Mouse (Mus musculus) naive thymus-derived CD4-positive, alpha-beta T cell, adult 2 months (primary cell): ENCODE results near the gene Gm49333.
"Not testable (repeated sequence)": the region's sequence is repeated elsewhere in the genome, so short reads cannot be mapped to it uniquely, and the experiment has no call there.

ENCODE experiments used
- DNase-seq: peaks from one replicate; pipeline ENCODE4 v3.0.0-alpha.2; 2011; ENCODE audit warnings: low read depth

The Gm49333 gene

GRCm38 (mm10) chr16:20623211-20623610, 11.8 kb downstream of the Gm49333 start:
- no peak for DNase-seq

- DNase-seq: no peak
These were observed 17.5 kb downstream of the Gm49333 start for GRCm38 (mm10) chr16:20628871-20629391.

- DNase-seq: no peak
These were observed 18.6 kb downstream of the Gm49333 start, which contains the start of gene Ece2 for GRCm38 (mm10) chr16:20629731-20630634. Ece2 (plus strand) TSS chr16:20629828.

GRCm38 (mm10) chr16:20637410-20637809, 26.0 kb downstream of the Gm49333 start:
- DNase-seq: no peak

- DNase-seq: no peak
These were observed 27.0 kb downstream of the Gm49333 start for GRCm38 (mm10) chr16:20638367-20638766.

GRCm38 (mm10) chr16:20642161-20642560, 30.8 kb downstream of the Gm49333 start:
- DNase-seq: peak; percentile 58

GRCm38 (mm10) chr16:20643911-20644310, 32.5 kb downstream of the Gm49333 start:
- DNase-seq: no peak

GRCm38 (mm10) chr16:20651076-20651946, 39.9 kb downstream of the Gm49333 start, which contains the start of gene Psmd2:
Psmd2 (plus strand) TSS chr16:20651652.
- peak; percentile 91 for DNase-seq

GRCm38 (mm10) chr16:20651947-20652310, 40.5 kb downstream of the Gm49333 start:
- no peak for DNase-seq

- DNase-seq: no peak
These were observed 41.9 kb downstream of the Gm49333 start for GRCm38 (mm10) chr16:20653315-20653714.

GRCm38 (mm10) chr16:20657661-20658060, 46.3 kb downstream of the Gm49333 start:
- DNase-seq: no peak

- not testable (repeated sequence) for DNase-seq
These were observed 56.6 kb downstream of the Gm49333 start, which contains the start of gene Eif4g1 for GRCm38 (mm10) chr16:20668013-20668412. Eif4g1 (plus strand) TSS chr16:20668313.

- DNase-seq: no peak
These were observed 58.9 kb downstream of the Gm49333 start for GRCm38 (mm10) chr16:20670291-20670690.

GRCm38 (mm10) chr16:20671886-20672285, 60.5 kb downstream of the Gm49333 start:
- DNase-seq: peak; percentile 52

GRCm38 (mm10) chr16:20672500-20672902, 61.1 kb downstream of the Gm49333 start:
- peak; percentile 94 for DNase-seq

- no peak for DNase-seq
These were observed 61.7 kb downstream of the Gm49333 start for GRCm38 (mm10) chr16:20672965-20673705.

- DNase-seq: no peak
These were observed 62.4 kb downstream of the Gm49333 start for GRCm38 (mm10) chr16:20673706-20674303.

GRCm38 (mm10) chr16:20675213-20675612, 63.8 kb downstream of the Gm49333 start:
- DNase-seq: no peak

GRCm38 (mm10) chr16:20676702-20677101, 65.3 kb downstream of the Gm49333 start:
- DNase-seq: no peak

- no peak for DNase-seq
These were observed 66.0 kb downstream of the Gm49333 start for GRCm38 (mm10) chr16:20677380-20677779.
